Mouse (Mus musculus) limb, embryonic 10.5 days (tissue): Measurements from ENCODE around the gene Map2k5. TPM values are rescaled to one million over a fixed set of nuclear protein-coding genes. Genes with fewer than 3 reads are reported as not detected.

ENCODE experiments used
- polyA plus RNA-seq: library from polyadenylated mRNA; unstranded; fragments of >200 nt; fragmentation: Nextera tagmentation; extraction: Ambion mirVana; gene quantifications from 2 replicates; pipeline ENCODE4 v1.2.1, GENCODE M21; 2016

The Map2k5 gene
- polyA plus RNA-seq, 1 experiment from 2014 or later = 37.4 TPM

Other genes starting within 250 kb of the Map2k5 start
- gene Skor1, start 228.9 kb downstream of the Map2k5 start, polyA plus RNA-seq = 0.10 and 0.14 TPM in 2 replicates
- 37.1 and 37.7 TPM in 2 replicates for gene 2300009A05Rik, start 21.3 kb upstream of the Map2k5 start, polyA plus RNA-seq
- gene Iqch, start 224.6 kb upstream of the Map2k5 start, polyA plus RNA-seq = 0.16 and 0.18 TPM in 2 replicates
- gene Aagab, start 224.8 kb upstream of the Map2k5 start, polyA plus RNA-seq = 36.8 and 45.4 TPM in 2 replicates